Mouse (Mus musculus): ENCODE measurements around the gene Mex3a. TPM values are rescaled to one million over a fixed set of nuclear protein-coding genes. Genes with fewer than 3 reads are reported as not detected.

Gene Mex3a
- total RNA-seq, 2 experiments from 2014 or later: 3.2 TPM

- no peak for TF ChIP-seq CTCF (IDR thresholded peaks at IDR 0.05)
- Histone ChIP-seq H3K27ac (no peak overlapping the region), H3K4me3 (no peak overlapping the region)
- no peak for DNase-seq (ENCODE audit: extremely low spot score in 1 of 2, low spot score in 2 of 2)
- intact Hi-C loops (cut with DNase I): no loop called here
These were observed 12.1 kb upstream of the Mex3a start for GRCm38 (mm10) chr3:88520078-88520477.

DNA sequence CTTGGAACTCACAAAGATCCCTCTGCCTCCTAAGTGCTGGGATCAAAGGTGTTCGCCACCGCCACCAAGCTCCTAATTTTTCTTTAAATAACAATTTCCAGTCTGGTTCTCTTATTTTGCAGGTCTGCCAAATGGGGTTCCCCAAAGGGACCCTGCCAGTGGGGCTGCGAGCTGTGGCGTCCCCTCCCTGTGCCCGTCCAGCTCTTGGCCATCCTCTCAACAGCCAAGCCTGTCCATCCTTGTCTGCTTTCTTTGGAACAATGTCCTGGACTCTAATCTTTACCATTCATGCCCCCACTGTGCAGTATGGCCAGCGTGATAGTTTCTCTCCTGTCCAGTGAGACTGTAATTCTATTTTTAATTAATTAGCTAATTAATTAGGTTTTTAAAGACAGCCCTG is 11.0 kb upstream of the Mex3a start:
- DNase-seq (ENCODE audit: extremely low spot score in 1 of 2, low spot score in 2 of 2): no peak
- intact Hi-C loops (cut with DNase I): no loop called here
- TF ChIP-seq CTCF (IDR thresholded peaks at IDR 0.05): no peak
- no peak overlapping the region for H3K27ac ChIP-seq
- no peak overlapping the region for H3K4me3 ChIP-seq

- intact Hi-C loops (cut with DNase I): loop anchor here (1.0 kb wide), 1 partner anchor 39 kb away; no protein-coding TSS in a partner anchor
- peak; percentile 95 for TF ChIP-seq CTCF (IDR thresholded peaks at IDR 0.05)
- Histone ChIP-seq H3K4me3 (no peak overlapping the region), H3K27ac (no peak overlapping the region)
- DNase-seq (ENCODE audit: extremely low spot score in 1 of 2, low spot score in 2 of 2): peak; percentile 43 to 59
These were observed 10.3 kb upstream of the Mex3a start for GRCm38 (mm10) chr3:88521803-88522331.

DNA sequence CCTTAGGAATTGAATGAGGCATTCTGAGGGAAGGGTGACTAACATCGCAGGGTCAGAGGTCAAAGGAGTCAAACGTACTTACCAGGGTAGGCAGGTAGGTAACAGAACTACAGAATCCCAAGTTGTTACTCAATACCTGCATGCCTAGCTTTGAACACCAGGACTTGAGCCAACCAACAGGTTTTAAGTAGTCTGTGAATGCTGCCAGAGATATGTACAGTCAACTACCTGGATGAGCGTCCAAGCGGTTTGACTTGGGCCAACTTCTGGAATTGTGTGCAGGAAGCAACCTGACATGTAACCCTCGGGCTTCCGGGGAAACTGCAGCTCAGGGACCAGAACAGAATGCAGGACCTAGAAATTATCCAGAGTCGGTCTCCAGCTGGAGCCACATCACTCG is 9.2 kb upstream of the Mex3a start:
- intact Hi-C loops (cut with DNase I): no loop called here
- Histone ChIP-seq H3K4me3 (no peak overlapping the region), H3K27ac (no peak overlapping the region)
- DNase-seq (ENCODE audit: extremely low spot score in 1 of 2, low spot score in 2 of 2): no peak
- no peak for TF ChIP-seq CTCF (IDR thresholded peaks at IDR 0.05)

DNA sequence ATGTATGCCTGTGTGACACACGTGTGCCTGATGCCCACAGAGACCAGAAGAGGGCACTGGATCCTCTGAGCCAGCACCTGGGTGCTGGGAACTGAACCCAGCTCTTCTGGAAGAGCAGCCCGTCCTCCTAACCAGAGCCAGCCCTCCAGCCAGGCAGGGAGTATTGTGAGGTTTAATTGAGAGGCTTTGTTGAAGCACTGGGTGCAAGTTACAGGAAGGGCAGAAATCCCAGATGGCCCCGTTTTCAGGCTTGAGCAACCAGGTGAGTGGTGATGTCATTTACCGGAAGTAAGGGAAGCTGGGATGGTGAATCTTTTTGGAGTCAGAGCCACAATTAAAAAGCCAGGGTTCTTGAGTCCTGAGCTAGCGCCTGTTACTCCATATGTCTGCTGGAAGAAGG is 7.2 kb upstream of the Mex3a start:
- intact Hi-C loops (cut with DNase I): loop anchor here (5.0 kb wide), 1 partner anchor 118 kb away; no protein-coding TSS in a partner anchor
- H3K27ac ChIP-seq: no peak overlapping the region
- DNase-seq (ENCODE audit: extremely low spot score in 1 of 2, low spot score in 2 of 2): no peak
- no peak; the same call in 1 of the 2 replicates for TF ChIP-seq CTCF (IDR thresholded peaks at IDR 0.05)
- no peak overlapping the region for H3K4me3 ChIP-seq

- Histone ChIP-seq H3K4me3 (no peak overlapping the region), H3K27ac (no peak overlapping the region)
- intact Hi-C loops (cut with DNase I): loop anchor here (5.0 kb wide), 1 partner anchor 119 kb away; no protein-coding TSS in a partner anchor
- peak; percentile 99 for TF ChIP-seq CTCF (IDR thresholded peaks at IDR 0.05)
- peak; percentile 74 to 78 for DNase-seq (ENCODE audit: extremely low spot score in 1 of 2, low spot score in 2 of 2)
These were observed 5.8 kb upstream of the Mex3a start for GRCm38 (mm10) chr3:88526157-88527131.

DNA sequence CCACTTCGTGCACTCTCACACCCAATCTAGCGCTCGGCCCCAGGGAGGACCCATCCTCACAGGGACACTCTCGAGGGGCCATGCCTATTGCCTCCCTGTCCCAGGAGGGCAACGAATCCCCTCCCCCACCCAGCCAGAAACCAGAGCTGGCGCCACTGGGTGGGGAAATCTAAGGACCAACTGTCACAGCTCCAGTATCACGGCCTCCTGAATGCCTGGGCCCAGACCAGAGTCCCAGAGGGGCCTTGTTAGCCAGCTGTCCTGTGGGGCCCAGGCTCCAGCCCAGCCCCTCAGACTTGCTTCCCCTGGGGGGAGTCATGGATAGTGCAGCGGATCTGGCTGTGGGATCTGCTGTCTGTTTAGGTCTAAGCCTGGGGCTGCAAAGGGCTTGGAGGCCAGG is 4.6 kb upstream of the Mex3a start:
- Histone ChIP-seq H3K27ac (no peak overlapping the region), H3K4me3 (no peak overlapping the region)
- intact Hi-C loops (cut with DNase I): loop anchor here (5.0 kb wide), 1 partner anchor 120 kb away; no protein-coding TSS in a partner anchor
- TF ChIP-seq CTCF (IDR thresholded peaks at IDR 0.05): no peak
- no peak for DNase-seq (ENCODE audit: extremely low spot score in 1 of 2, low spot score in 2 of 2)

- Histone ChIP-seq H3K4me3 (no peak overlapping the region), H3K27ac (no peak overlapping the region)
- no peak for TF ChIP-seq CTCF (IDR thresholded peaks at IDR 0.05)
- DNase-seq (ENCODE audit: extremely low spot score in 1 of 2, low spot score in 2 of 2): no peak
- intact Hi-C loops (cut with DNase I): loop anchor here (5.0 kb wide), 1 partner anchor 121 kb away; no protein-coding TSS in a partner anchor
These were observed 3.5 kb upstream of the Mex3a start for GRCm38 (mm10) chr3:88528646-88529045.

GRCm38 (mm10) chr3:88529204-88530000 is 2.8 kb upstream of the Mex3a start:
- intact Hi-C loops (cut with DNase I): loop anchor here (5.0 kb wide), 1 partner anchor 122 kb away; no protein-coding TSS in a partner anchor
- TF ChIP-seq CTCF (IDR thresholded peaks at IDR 0.05): no peak
- Histone ChIP-seq H3K4me3 (no peak overlapping the region), H3K27ac (no peak overlapping the region)
- DNase-seq (ENCODE audit: extremely low spot score in 1 of 2, low spot score in 2 of 2): no peak

DNA sequence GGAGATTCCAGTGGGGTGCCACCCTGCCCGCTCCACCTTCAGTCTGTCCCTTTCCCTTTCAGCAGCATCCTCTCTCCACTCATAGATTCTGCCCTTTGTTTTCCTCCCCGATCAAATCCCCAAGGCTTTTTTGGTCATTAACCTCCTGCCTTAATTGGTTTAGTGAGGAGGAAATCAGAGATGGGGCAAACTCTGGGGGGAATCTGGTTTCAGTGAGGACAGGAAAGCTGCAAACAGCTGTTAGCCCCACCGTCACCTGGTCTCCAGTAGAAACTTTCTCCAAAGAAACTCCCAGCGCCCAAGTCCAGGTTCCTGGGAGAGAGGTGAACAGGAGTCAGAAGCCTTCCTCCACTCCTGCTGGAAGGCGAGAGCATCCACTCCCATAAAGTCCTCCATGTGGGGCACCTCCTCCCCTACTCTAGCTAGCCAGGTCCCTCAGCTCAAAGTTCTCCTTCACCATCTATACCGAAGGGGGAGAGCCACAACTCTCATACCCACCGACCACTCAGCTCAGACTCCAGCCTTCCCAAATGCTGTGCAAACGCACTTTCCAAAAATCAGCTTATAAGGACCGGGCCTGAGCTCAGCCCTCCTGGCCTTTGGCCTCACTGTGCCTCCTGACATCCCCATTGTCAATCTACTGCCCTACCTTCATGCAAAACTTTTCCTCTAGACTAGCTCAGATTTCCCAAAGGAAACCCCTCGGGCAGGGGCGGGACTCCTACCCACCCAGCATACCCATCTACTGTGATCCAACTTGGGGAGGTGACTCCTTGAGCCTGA is 1.9 kb upstream of the Mex3a start:
- intact Hi-C loops (cut with DNase I): no loop called here
- Histone ChIP-seq H3K4me3 (no peak overlapping the region), H3K27ac (no peak overlapping the region)
- TF ChIP-seq CTCF (IDR thresholded peaks at IDR 0.05): no peak
- DNase-seq (ENCODE audit: extremely low spot score in 1 of 2, low spot score in 2 of 2): no peak
